Mouse (Mus musculus): ENCODE results near the gene Med16. TPM values are rescaled to one million over a fixed set of nuclear protein-coding genes. Genes with fewer than 3 reads are reported as not detected.

Med16 gene
- polyA plus RNA-seq, 1 experiment from 2014 or later: 60.4 TPM

GRCm38 (mm10) chr10:79854801-79855541 is 53.8 kb downstream of the Med16 start:
- Histone ChIP-seq H3K36me3 (peaks cover 33% of the 10 kb centered on the region), H3K27ac (peak overlapping the region; percentile 100), H3K4me2 (replicated peaks) (peak overlapping the region; percentile 99), H3K4me3 (peak overlapping the region; percentile 99), H3K4me1 (peaks cover 54% of the 10 kb centered on the region), H3K9me3 (no peaks in the 10 kb centered on the region), H3K9ac (peak overlapping the region; percentile 100), H3K27me3 (no peaks in the 10 kb centered on the region)
- ATAC-seq (ENCODE audit: insufficient number of reproducible peaks, insufficient read depth, low FRiP score, low TSS enrichment): peak; percentile 6; the same call in 1 of the 2 replicates
- WGBS: under 1% methylated on average over 83 of the region's 83 CpGs

GRCm38 (mm10) chr10:79853860-79854795 is 54.6 kb downstream of the Med16 start, which contains the start of gene Ptbp1:
Gene Ptbp1, plus strand, starts transcription at chr10:79854427.
- WGBS: under 1% methylated on average over 75 of the region's 75 CpGs
- H3K36me3 ChIP-seq: peaks cover 25% of the 10 kb centered on the region
- ATAC-seq (ENCODE audit: insufficient number of reproducible peaks, insufficient read depth, low FRiP score, low TSS enrichment): peak; percentile 89
- peak within 1 kb of the TSS; percentile 100 for H3K27ac ChIP-seq
- no peaks in the 10 kb centered on the region for H3K9me3 ChIP-seq
- H3K4me2 ChIP-seq (replicated peaks): peak within 1 kb of the TSS; percentile 99
- H3K9ac ChIP-seq: peak within 1 kb of the TSS; percentile 100
- H3K4me3 ChIP-seq: peak within 1 kb of the TSS; percentile 99
- H3K4me1 ChIP-seq: peaks cover 54% of the 10 kb centered on the region
- H3K27me3 ChIP-seq: no peaks in the 10 kb centered on the region

GRCm38 (mm10) chr10:79853392-79853791 is 55.3 kb downstream of the Med16 start:
- Histone ChIP-seq H3K4me2 (replicated peaks) (peak overlapping the region; percentile 99), H3K27me3 (no peaks in the 10 kb centered on the region), H3K4me3 (peak overlapping the region; percentile 99), H3K4me1 (peaks cover 49% of the 10 kb centered on the region), H3K9ac (peak overlapping the region; percentile 53), H3K36me3 (peaks cover 17% of the 10 kb centered on the region), H3K27ac (peak overlapping the region; percentile 100), H3K9me3 (no peaks in the 10 kb centered on the region)
- peak; percentile 65 for ATAC-seq (ENCODE audit: insufficient number of reproducible peaks, insufficient read depth, low FRiP score, low TSS enrichment)
- 0% methylated on average over 15 of the region's 15 CpGs for WGBS

GRCm38 (mm10) chr10:79852827-79853226 is 55.9 kb downstream of the Med16 start:
- no peaks in the 10 kb centered on the region for H3K9me3 ChIP-seq
- peak overlapping the region; percentile 99 for H3K4me3 ChIP-seq
- H3K4me1 ChIP-seq: peaks cover 43% of the 10 kb centered on the region
- H3K36me3 ChIP-seq: peaks cover 16% of the 10 kb centered on the region
- H3K4me2 ChIP-seq (replicated peaks): peak overlapping the region; percentile 99
- WGBS: 22% methylated on average over 8 of the region's 8 CpGs
- ATAC-seq (ENCODE audit: insufficient number of reproducible peaks, insufficient read depth, low FRiP score, low TSS enrichment): no peak
- H3K27ac ChIP-seq: peak overlapping the region; percentile 100
- H3K9ac ChIP-seq: peak overlapping the region; percentile 53
- no peaks in the 10 kb centered on the region for H3K27me3 ChIP-seq

- WGBS: 34% methylated on average over 9 of the region's 9 CpGs
- Histone ChIP-seq H3K4me3 (peak overlapping the region; percentile 15; the same call in 1 of the 2 replicates), H3K4me1 (peaks cover 37% of the 10 kb centered on the region), H3K27me3 (no peaks in the 10 kb centered on the region), H3K9ac (peak overlapping the region; percentile 53), H3K4me2 (replicated peaks) (peak overlapping the region; percentile 99), H3K9me3 (no peaks in the 10 kb centered on the region), H3K36me3 (peaks cover 10% of the 10 kb centered on the region), H3K27ac (peak overlapping the region; percentile 100)
- ATAC-seq (ENCODE audit: insufficient number of reproducible peaks, insufficient read depth, low FRiP score, low TSS enrichment): no peak
These were observed 56.5 kb downstream of the Med16 start for GRCm38 (mm10) chr10:79852107-79852789.

- Histone ChIP-seq H3K9me3 (no peaks in the 10 kb centered on the region), H3K27me3 (no peaks in the 10 kb centered on the region), H3K27ac (peak overlapping the region; percentile 100), H3K4me3 (0 out of 2 replicates have a peak overlapping the region, but pooled peaks have one; percentile 15), H3K4me1 (peaks cover 32% of the 10 kb centered on the region), H3K36me3 (peaks cover 5% of the 10 kb centered on the region), H3K4me2 (replicated peaks) (peak overlapping the region; percentile 99), H3K9ac (peak overlapping the region; percentile 53; the same call in 1 of the 2 replicates)
- ATAC-seq (ENCODE audit: insufficient number of reproducible peaks, insufficient read depth, low FRiP score, low TSS enrichment): no peak
- WGBS: 59% methylated on average over 3 of the region's 3 CpGs
These were observed 57.1 kb downstream of the Med16 start for GRCm38 (mm10) chr10:79851653-79852052.

GRCm38 (mm10) chr10:79849941-79850628 is 58.6 kb downstream of the Med16 start:
- H3K4me1 ChIP-seq: peaks cover 22% of the 10 kb centered on the region
- H3K27ac ChIP-seq: no peak overlapping the region
- H3K4me2 ChIP-seq (replicated peaks): no peak overlapping the region
- H3K9me3 ChIP-seq: no peaks in the 10 kb centered on the region
- ATAC-seq (ENCODE audit: insufficient number of reproducible peaks, insufficient read depth, low FRiP score, low TSS enrichment): no peak
- H3K36me3 ChIP-seq: no peaks in the 10 kb centered on the region
- no peak overlapping the region for H3K4me3 ChIP-seq
- no peak overlapping the region for H3K9ac ChIP-seq
- 86% methylated on average over 8 of the region's 8 CpGs for WGBS
- H3K27me3 ChIP-seq: no peaks in the 10 kb centered on the region

- no peak overlapping the region for H3K27ac ChIP-seq
- H3K4me3 ChIP-seq: no peak overlapping the region
- H3K4me2 ChIP-seq (replicated peaks): no peak overlapping the region
- H3K27me3 ChIP-seq: no peaks in the 10 kb centered on the region
- no peak overlapping the region for H3K9ac ChIP-seq
- H3K36me3 ChIP-seq: no peaks in the 10 kb centered on the region
- H3K4me1 ChIP-seq: peaks cover 22% of the 10 kb centered on the region
- 54% methylated on average over 5 of the region's 5 CpGs for WGBS
- ATAC-seq (ENCODE audit: insufficient number of reproducible peaks, insufficient read depth, low FRiP score, low TSS enrichment): no peak
- no peaks in the 10 kb centered on the region for H3K9me3 ChIP-seq
These were observed 62.2 kb downstream of the Med16 start for GRCm38 (mm10) chr10:79846553-79846952.

Small RNA genes within 50 kb of the gene (microRNA-seq; reads per million reads assigned to microRNA genes)
- gene Mir6910: 0.54 reads per million

Other genes starting within 250 kb of the Med16 start
- gene Madcam1, start 244.4 kb downstream of the Med16 start, polyA plus RNA-seq (2016; fragmentation: Nextera tagmentation; extraction: Ambion mirVana): 6.7 and 8.4 TPM in 2 replicates
- gene Tpgs1, start 239.6 kb downstream of the Med16 start, polyA plus RNA-seq (2016; fragmentation: Nextera tagmentation; extraction: Ambion mirVana): 66.1 and 68.6 TPM in 2 replicates
- gene Cdc34, start 226.7 kb downstream of the Med16 start, polyA plus RNA-seq (2016; fragmentation: Nextera tagmentation; extraction: Ambion mirVana): 137 and 146 TPM in 2 replicates
- gene Gzmm, start 219.9 kb downstream of the Med16 start, polyA plus RNA-seq (2016; fragmentation: Nextera tagmentation; extraction: Ambion mirVana): 0.55 and 1.5 TPM in 2 replicates
- gene Bsg, start 204.4 kb downstream of the Med16 start, polyA plus RNA-seq (2016; fragmentation: Nextera tagmentation; extraction: Ambion mirVana): 689 and 691 TPM in 2 replicates
- gene Hcn2, start 192.3 kb downstream of the Med16 start, polyA plus RNA-seq (2016; fragmentation: Nextera tagmentation; extraction: Ambion mirVana): 0.06 and 0.08 TPM in 2 replicates
- gene Polrmt, start 162.3 kb downstream of the Med16 start, polyA plus RNA-seq (2016; fragmentation: Nextera tagmentation; extraction: Ambion mirVana): 49.6 and 54.0 TPM in 2 replicates
- 0.33 and 0.65 TPM in 2 replicates for gene Fgf22, start 153.8 kb downstream of the Med16 start, polyA plus RNA-seq (2016; fragmentation: Nextera tagmentation; extraction: Ambion mirVana)
- 109 and 111 TPM in 2 replicates for gene Rnf126, start 142.0 kb downstream of the Med16 start, polyA plus RNA-seq (2016; fragmentation: Nextera tagmentation; extraction: Ambion mirVana)
- 3.5 and 3.7 TPM in 2 replicates for gene Fstl3, start 131.7 kb downstream of the Med16 start, polyA plus RNA-seq (2016; fragmentation: Nextera tagmentation; extraction: Ambion mirVana)
- gene Prss57, start 118.0 kb downstream of the Med16 start, polyA plus RNA-seq (2016; fragmentation: Nextera tagmentation; extraction: Ambion mirVana): 0.06 TPM in 1 of 2 replicates, not detected in the other
- gene Palm, start 115.4 kb downstream of the Med16 start, polyA plus RNA-seq (2016; fragmentation: Nextera tagmentation; extraction: Ambion mirVana): 132 and 142 TPM in 2 replicates
- gene Misp, start 87.9 kb downstream of the Med16 start, polyA plus RNA-seq (2016; fragmentation: Nextera tagmentation; extraction: Ambion mirVana): 2.0 and 3.1 TPM in 2 replicates
- gene Ptbp1, start 54.5 kb downstream of the Med16 start, polyA plus RNA-seq (2016; fragmentation: Nextera tagmentation; extraction: Ambion mirVana): 352 and 363 TPM in 2 replicates
- 10.1 and 11.3 TPM in 2 replicates for gene Prtn3, start 34.4 kb downstream of the Med16 start, polyA plus RNA-seq (2016; fragmentation: Nextera tagmentation; extraction: Ambion mirVana)
- gene Plppr3, start 34.3 kb downstream of the Med16 start, polyA plus RNA-seq (2016; fragmentation: Nextera tagmentation; extraction: Ambion mirVana): 169 and 181 TPM in 2 replicates
- 0.33 and 0.55 TPM in 2 replicates for gene Elane, start 22.7 kb downstream of the Med16 start, polyA plus RNA-seq (2016; fragmentation: Nextera tagmentation; extraction: Ambion mirVana)
- gene Cfd, start 18.1 kb downstream of the Med16 start, polyA plus RNA-seq (2016; fragmentation: Nextera tagmentation; extraction: Ambion mirVana): not detected in 2 replicates
- gene Gm26602, start 1.9 kb upstream of the Med16 start, polyA plus RNA-seq (2016; fragmentation: Nextera tagmentation; extraction: Ambion mirVana): 5.0 and 18.8 TPM in 2 replicates
- gene Kiss1r, start 8.0 kb upstream of the Med16 start, polyA plus RNA-seq (2016; fragmentation: Nextera tagmentation; extraction: Ambion mirVana): 0.85 and 1.4 TPM in 2 replicates
- 159 and 166 TPM in 2 replicates for gene R3hdm4, start 12.3 kb upstream of the Med16 start, polyA plus RNA-seq (2016; fragmentation: Nextera tagmentation; extraction: Ambion mirVana)
- 4.9 and 6.6 TPM in 2 replicates for gene Arid3a, start 18.1 kb upstream of the Med16 start, polyA plus RNA-seq (2016; fragmentation: Nextera tagmentation; extraction: Ambion mirVana)
- 118 and 120 TPM in 2 replicates for gene Wdr18, start 51.2 kb upstream of the Med16 start, polyA plus RNA-seq (2016; fragmentation: Nextera tagmentation; extraction: Ambion mirVana)
- gene Grin3b, start 61.8 kb upstream of the Med16 start, polyA plus RNA-seq (2016; fragmentation: Nextera tagmentation; extraction: Ambion mirVana): 0.50 and 0.92 TPM in 2 replicates
- gene Tmem259, start 75.4 kb upstream of the Med16 start, polyA plus RNA-seq (2016; fragmentation: Nextera tagmentation; extraction: Ambion mirVana): 24.3 and 25.9 TPM in 2 replicates
- 311 and 313 TPM in 2 replicates for gene Cnn2, start 79.7 kb upstream of the Med16 start, polyA plus RNA-seq (2016; fragmentation: Nextera tagmentation; extraction: Ambion mirVana)
- gene Abca7, start 87.6 kb upstream of the Med16 start, polyA plus RNA-seq (2016; fragmentation: Nextera tagmentation; extraction: Ambion mirVana): 2.6 and 3.9 TPM in 2 replicates
- 7.1 and 8.1 TPM in 2 replicates for gene Arhgap45, start 107.7 kb upstream of the Med16 start, polyA plus RNA-seq (2016; fragmentation: Nextera tagmentation; extraction: Ambion mirVana)
- gene Polr2e, start 130.9 kb upstream of the Med16 start, polyA plus RNA-seq (2016; fragmentation: Nextera tagmentation; extraction: Ambion mirVana): 227 and 245 TPM in 2 replicates
- 475 and 505 TPM in 2 replicates for gene Gpx4, start 138.2 kb upstream of the Med16 start, polyA plus RNA-seq (2016; fragmentation: Nextera tagmentation; extraction: Ambion mirVana)
- gene Sbno2, start 196.6 kb upstream of the Med16 start, polyA plus RNA-seq (2016; fragmentation: Nextera tagmentation; extraction: Ambion mirVana): 15.2 and 16.1 TPM in 2 replicates
- gene Stk11, start 206.9 kb upstream of the Med16 start, polyA plus RNA-seq (2016; fragmentation: Nextera tagmentation; extraction: Ambion mirVana): 17.2 and 18.5 TPM in 2 replicates
- gene Atp5d, start 229.7 kb upstream of the Med16 start, polyA plus RNA-seq (2016; fragmentation: Nextera tagmentation; extraction: Ambion mirVana): 457 and 481 TPM in 2 replicates
- gene Cbarp, start 231.9 kb upstream of the Med16 start, polyA plus RNA-seq (2016; fragmentation: Nextera tagmentation; extraction: Ambion mirVana): 8.4 and 8.5 TPM in 2 replicates
- 33.4 and 35.1 TPM in 2 replicates for gene Midn, start 239.3 kb upstream of the Med16 start, polyA plus RNA-seq (2016; fragmentation: Nextera tagmentation; extraction: Ambion mirVana)

Data from embryonic facial prominence, embryonic 12.5 days (tissue).